Mouse (Mus musculus): Measurements from ENCODE around the gene Nat10.

The Nat10 gene

DNA sequence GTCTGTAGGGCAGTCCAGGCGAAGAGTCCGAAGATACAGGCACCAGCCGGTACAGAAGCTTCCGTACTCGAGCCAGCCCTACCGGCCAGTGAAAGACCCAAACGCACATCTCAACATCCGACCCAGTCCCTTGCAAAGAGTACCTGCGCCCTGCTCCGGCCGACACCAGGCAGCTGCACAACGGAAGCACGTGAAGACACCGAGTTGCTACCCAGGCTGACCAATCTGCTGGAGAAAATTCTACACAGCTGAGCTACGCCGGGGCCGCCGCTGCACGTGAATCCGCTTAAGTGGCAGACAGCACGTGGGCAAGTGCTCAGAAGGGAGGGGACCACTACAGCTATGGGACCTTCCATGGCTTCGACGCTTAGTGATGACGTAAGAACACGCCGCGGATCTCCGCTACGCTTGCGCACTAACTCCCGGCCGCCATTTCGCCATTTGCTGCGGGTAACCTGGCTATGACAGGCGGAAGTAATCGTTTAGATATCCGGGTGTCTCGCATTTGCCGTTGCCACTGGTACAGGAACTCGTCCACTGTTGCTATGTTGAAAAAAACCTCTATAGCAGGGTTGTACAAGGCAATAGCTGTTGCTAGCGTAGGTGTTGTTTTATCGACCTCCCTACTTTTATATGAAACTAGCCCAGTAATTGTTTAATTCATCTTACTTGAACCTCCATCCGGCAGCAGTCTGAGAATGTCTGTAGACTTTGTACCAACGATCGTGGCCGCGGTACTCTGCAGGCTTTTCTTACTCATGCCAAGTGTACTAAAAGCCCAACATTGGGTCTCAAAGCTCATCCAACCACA, at the start of gene Nat10:
Gene Nat10, minus strand, starts transcription at position 365 of the 811 bp plus-strand sequence.
- DNase-seq, result peak; percentile 100

DNA sequence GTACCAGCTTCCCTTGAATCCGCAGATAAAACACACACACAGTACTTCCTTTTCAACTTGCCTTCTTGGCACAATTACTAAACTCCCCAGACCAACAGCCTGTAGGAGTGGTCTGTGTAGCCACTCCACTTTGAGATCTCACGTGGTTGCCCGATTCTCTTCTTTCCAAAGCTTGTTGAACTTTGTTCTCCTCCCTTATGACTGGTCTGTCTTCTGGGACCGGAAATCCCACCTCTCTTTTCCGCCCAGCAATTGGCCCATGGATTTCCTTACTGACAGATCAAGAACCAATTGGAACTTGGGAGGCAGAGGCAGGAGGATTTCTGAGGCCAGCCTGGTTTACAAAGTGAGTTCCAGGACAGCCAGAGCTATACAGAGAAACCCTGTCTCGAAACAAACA, 49.3 kb upstream of the Nat10 start:
- DNase-seq, result peak; percentile 55

GRCm38 (mm10) chr2:103808466-103808865, 47.4 kb upstream of the Nat10 start:
- no peak for DNase-seq

DNA sequence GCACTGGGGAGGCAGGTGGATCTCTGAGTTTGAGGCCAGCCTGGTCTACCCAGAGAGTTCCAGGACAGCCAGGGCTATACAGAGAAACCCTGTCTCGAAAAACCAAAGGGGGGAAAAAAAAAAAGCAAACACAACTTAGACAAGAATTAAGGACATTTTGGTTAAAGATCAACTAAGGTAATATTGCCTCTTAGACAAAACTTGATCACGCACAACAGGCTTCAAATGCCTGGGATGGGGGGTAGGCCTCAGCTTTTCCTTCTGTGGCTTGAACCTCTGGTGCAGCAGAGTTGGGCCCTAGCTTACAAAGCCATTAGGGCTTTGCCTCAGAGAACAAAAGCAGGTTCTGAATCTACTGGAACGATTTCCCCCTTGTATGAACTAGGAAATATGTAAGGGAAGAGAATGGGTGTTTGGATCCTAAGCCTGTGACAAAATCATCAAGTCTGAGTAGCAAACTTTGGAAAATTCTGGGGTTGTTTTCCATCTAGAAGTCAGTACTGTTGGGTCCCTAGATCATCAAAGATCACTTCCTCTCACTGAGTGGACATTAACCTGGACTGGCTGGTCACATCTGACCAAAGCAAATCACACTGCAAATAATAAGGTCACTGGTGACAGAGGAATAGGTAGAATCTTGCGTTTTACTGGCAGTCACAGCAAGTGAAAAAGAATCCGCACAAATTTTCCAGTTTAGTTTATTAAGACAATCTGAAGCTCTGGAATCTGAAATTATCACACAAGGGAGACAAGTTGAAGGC, 42.9 kb upstream of the Nat10 start:
- no peak for DNase-seq

DNA sequence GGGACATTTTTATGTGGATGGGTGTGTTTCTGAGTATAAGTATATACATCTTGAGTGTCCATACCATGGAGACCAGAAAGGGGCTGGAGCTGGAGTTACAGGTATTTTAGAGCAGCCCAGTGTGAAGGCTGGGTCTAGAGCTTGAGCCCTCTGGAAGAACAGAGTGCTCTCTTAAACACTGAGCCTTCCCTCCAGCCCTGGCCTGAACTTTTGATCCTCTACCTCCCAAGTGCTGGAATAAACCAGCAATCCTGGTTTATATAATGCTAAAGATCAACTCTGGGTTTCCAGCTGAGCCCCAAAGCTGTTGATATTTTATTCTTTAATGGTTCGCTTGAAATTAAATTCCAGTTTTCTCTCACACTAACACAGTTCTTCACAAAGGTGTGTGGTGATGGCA, 41.4 kb upstream of the Nat10 start:
- DNase-seq, result no peak

- DNase-seq, result peak; percentile 100
These were observed 36.5 kb upstream of the Nat10 start, which contains the start of gene Caprin1 for GRCm38 (mm10) chr2:103797491-103798009. Caprin1 (minus strand) TSS chr2:103797649.

DNA sequence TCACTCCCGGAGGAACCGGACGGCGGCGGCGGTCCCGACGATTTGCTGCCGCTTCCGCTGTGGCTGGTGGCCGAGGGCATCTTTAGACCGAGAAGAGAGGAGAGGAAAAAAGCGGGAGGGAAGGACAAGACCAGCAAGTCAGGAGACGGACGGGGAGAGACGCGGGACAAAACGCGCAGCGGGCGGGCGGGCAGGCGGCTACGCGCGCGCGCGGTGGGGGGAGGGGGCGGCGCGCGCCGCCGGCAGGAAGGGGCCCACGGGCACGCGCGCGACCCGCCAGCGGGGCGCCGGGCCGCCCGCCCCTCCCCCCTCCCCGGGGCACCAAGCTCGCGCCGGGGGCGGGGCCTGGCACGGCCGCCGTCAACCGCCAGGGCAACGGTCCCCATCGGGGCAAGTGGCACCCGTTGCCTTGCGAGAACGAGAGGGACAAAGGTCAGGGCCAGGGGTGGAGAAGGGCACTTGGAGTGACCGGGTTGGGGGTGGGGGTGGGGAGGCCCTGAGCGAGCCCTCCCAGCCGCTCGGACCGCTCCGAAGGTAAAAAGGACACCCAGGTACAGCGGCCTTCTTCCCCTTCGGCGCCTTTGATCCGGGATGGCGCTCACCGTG, 35.9 kb upstream of the Nat10 start:
- peak; percentile 99 for DNase-seq

DNA sequence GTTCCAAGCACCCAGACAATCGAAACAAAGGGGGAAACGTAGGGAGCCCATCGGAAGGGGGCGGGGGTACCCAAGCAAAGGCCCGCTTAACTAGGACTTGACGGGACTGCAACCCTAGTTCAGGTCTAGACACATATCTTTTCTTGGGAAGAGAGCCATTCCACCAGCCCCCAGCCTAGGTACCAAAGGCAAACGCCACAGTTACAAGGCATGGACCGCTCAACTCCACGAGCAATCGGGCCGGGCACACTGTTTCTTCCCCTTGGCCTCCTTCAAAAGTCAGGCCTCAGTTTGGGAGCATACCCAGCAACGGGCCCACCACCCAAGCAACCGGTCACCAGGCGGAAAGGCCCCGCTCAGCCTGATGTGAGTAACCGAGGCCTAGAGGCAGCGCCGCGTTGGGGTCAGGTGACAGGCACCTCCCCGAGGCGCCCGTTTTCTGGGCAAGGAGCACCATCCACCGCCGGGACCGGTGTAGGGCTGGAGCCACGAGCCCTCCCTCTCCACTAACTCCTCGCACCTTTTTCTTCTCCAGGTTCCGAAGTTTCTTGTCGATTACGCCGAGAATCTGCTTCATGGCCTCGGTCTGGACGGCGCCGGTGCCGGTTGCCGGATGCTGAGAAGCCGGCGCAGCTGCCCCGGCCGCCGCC, 35.3 kb upstream of the Nat10 start:
- DNase-seq, result peak; percentile 96

GRCm38 (mm10) chr2:103795843-103796210, 34.8 kb upstream of the Nat10 start:
- DNase-seq, result peak; percentile 98

- no peak for DNase-seq
These were observed 30.9 kb upstream of the Nat10 start for GRCm38 (mm10) chr2:103792009-103792408.

- DNase-seq, result no peak
These were observed 24.7 kb upstream of the Nat10 start for GRCm38 (mm10) chr2:103785735-103786134.

DNA sequence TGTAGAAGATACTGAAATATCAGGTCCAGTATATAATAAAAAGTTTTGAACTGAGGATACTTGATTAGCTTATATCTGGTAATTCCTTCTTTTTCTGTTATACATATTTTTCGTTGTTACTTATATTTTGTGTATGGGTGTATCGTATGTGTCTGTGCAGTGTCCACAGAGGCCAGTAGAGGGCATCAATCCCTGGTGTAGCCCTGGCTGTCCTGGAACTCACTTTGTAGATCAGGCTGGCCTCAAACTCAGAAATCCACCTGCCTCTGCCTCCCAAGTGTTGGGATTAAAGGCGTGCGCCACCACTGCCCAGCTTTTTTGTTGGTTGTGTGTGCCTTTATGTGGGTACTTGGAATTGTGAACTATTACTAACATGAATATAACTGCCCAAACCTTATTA, 23.6 kb upstream of the Nat10 start:
- no peak for DNase-seq

GRCm38 (mm10) chr2:103762492-103762891, 1.4 kb upstream of the Nat10 start:
- DNase-seq, result no peak

DNA sequence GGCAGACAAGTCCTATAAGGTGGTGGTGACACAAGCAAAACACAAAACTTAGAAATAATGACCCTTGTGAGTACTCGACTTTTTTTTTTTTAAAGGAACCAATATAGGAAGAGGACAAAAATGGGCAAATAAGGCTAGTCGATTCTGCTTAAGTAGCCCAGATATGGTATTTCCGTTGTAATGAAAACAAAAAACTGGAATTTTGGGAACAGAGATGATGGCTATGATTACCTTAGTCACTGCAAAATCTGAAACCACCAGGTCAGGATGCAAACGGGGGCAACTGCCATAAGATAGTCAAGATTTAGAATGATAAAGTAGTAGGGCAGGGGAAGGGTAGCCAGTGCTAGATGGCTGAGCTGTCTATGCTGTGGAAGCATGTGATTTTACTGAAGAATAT, 923 bp upstream of the Nat10 start:
- no peak for DNase-seq

DNA sequence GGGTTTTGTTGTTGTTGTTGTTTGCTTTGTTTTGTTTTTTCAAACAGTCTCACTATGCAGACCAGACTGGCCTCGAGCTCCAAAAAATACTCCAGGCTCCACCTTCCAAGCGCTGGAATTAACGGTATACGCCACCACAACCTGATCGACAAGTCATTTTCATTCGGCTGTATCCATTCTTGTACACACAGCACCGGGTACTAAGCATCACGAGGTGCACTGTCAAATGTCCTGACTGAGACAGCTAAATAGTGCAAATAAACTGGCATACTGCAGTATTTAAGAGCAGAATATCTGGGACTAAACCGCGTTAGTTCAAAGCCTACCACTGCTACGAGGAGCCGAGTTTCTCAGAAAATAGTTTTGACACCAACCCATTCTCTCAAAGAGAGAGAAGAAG, 649 bp downstream of the Nat10 start:
- DNase-seq, result peak; percentile 35

DNA sequence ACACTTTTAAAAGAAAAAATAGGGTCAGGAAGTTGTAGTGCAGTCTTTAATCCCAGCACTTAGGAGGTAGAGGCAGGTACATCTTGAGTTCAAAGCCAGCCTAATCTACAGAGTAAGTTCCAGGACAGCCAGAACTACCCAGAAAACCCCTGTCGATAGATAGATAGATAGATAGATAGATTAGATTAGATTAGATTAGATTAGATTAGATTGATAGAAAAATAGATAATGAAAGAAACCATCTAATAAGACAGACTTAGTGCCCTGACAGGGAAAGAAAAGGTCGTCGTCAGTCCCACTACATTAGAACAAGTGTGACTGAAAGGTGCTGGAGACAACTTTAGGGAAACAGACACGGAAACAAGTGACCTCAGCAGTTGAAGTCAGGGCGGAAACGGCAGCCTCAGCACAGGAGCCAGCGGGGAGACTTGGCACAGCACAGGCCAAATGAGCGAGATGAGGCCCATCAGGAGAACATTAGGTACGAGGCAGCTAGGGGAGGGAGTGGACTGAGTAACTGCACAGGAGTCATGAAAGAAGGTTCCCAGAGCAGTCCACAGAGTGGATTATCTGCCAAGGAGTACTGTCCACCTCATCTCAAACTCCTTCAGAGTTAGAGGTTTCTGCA, 5.5 kb downstream of the Nat10 start:
- DNase-seq, result peak; percentile 82

GRCm38 (mm10) chr2:103754614-103755013, 6.5 kb downstream of the Nat10 start:
- DNase-seq, result peak; percentile 65

- DNase-seq, result peak; percentile 78
These were observed 9.3 kb downstream of the Nat10 start for GRCm38 (mm10) chr2:103751771-103752170.

GRCm38 (mm10) chr2:103749091-103749490, 12.0 kb downstream of the Nat10 start:
- peak; percentile 70 for DNase-seq

- DNase-seq, result peak; percentile 73
These were observed 13.2 kb downstream of the Nat10 start for GRCm38 (mm10) chr2:103747891-103748290.

- DNase-seq, result no peak
These were observed 14.3 kb downstream of the Nat10 start for GRCm38 (mm10) chr2:103746761-103747160.

DNA sequence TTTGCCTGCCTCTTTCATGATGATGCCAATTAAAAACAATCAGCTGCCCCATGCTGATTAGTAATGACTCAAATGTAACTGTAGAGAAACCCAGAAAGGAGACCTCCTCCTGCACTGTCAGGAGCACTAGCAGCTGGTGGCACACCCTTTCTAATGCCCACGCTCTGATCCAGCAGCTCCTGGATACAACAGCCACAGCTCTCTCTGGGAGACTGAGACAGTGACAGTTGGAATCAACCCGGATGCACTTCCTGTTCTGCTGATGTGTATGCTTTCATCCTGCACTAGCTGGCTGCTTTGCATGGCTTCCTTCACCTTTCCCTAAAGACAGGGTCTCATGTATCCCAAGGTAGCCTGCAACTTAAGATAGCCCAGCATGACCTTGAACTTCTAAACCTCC, 15.0 kb downstream of the Nat10 start:
- peak; percentile 41 for DNase-seq
